Mouse (Mus musculus): ENCODE measurements around the gene Gli3. TPM values are rescaled to one million over a fixed set of nuclear protein-coding genes. Genes with fewer than 3 reads are reported as not detected.

The Gli3 gene
- polyA plus RNA-seq, 1 experiment from 2014 or later, result 0.29 TPM

DNA sequence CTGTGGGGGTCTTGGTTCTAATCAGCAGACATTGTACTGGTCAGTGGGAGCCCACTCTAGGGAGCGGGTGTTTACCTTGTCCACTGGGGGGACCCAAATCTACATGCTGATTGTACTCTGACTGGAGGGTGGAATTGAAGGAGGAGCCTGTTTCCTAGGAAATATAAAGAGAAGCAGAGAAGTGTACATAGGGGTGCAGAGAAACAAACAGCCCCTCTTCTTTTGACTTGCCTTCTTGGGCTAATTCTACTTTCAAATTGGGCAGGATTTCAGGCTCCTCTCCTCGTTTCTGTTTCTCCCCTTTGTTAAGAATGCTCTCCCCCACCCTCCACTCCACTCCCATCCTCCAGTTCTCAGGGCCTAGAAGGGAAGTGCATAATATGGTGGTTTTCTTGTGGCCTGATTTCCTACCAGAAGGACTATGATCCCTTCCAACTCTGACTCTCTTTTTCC is 93.6 kb downstream of the Gli3 start:
- H3K27me3 ChIP-seq, result no peaks in the 10 kb centered on the region
- 23% methylated on average over 2 of the region's 2 CpGs for WGBS (ENCODE audit: insufficient replicate concordance)
- ATAC-seq (ENCODE audit: insufficient read depth), result no peak
- no peak overlapping the region for H3K27ac ChIP-seq (replicated peaks)
- H3K9ac ChIP-seq, result no peak overlapping the region
- no peaks in the 10 kb centered on the region for H3K36me3 ChIP-seq (replicated peaks)
- no peaks in the 10 kb centered on the region for H3K9me3 ChIP-seq (replicated peaks)
- no peak overlapping the region for H3K4me2 ChIP-seq
- no peaks in the 10 kb centered on the region for H3K4me1 ChIP-seq (replicated peaks)
- H3K4me3 ChIP-seq (replicated peaks), result no peak overlapping the region

- Histone ChIP-seq H3K36me3 (replicated peaks) (no peaks in the 10 kb centered on the region), H3K4me2 (no peak overlapping the region), H3K4me1 (replicated peaks) (no peaks in the 10 kb centered on the region), H3K27ac (replicated peaks) (no peak overlapping the region), H3K9me3 (replicated peaks) (no peaks in the 10 kb centered on the region), H3K4me3 (replicated peaks) (no peak overlapping the region), H3K9ac (no peak overlapping the region), H3K27me3 (no peaks in the 10 kb centered on the region)
- 49% methylated on average over 3 of the region's 3 CpGs for WGBS (ENCODE audit: insufficient replicate concordance)
- no peak for ATAC-seq (ENCODE audit: insufficient read depth)
Measured at GRCm38 (mm10) chr13:15561441-15561840, 98.4 kb downstream of the Gli3 start.

DNA sequence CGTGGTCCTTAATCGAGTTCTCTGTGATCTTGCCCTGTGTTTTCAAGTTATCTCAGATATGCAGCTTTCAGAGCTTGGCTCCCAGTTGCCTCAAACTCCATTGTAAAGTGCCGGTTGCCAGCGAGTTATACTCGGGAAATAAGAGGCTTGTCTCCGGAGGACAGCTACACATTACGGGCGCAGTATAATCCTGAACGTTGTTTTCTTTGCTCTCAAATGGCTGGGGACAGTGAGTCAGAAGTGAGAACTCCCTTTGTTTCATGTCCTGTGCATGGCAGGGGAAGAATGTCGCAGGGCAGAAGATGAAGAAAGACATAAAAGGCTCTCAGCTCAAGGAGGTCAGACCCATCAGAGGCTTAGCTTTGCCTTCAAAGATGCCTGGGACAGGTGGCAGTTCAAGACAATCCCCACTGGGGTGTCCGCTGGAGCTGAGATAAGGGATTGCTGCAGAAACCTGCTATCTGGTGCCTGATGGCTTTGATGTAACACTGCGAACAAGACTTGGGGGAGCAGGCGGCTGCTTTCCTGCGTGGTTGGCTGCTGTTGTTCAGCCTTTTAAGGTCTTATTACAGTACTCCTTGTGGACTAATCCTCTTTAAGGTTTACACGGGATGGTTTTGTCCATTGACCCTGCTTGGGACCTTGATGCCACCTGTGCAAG is 108.0 kb downstream of the Gli3 start:
- Histone ChIP-seq H3K36me3 (replicated peaks) (no peaks in the 10 kb centered on the region), H3K4me1 (replicated peaks) (no peaks in the 10 kb centered on the region), H3K9me3 (replicated peaks) (no peaks in the 10 kb centered on the region), H3K27me3 (no peaks in the 10 kb centered on the region), H3K27ac (replicated peaks) (no peak overlapping the region), H3K4me2 (no peak overlapping the region), H3K9ac (no peak overlapping the region), H3K4me3 (replicated peaks) (no peak overlapping the region)
- ATAC-seq (ENCODE audit: insufficient read depth), result 0 out of 2 replicates have a peak, but pooled peaks have one; percentile 40
- 16% methylated on average over 15 of the region's 15 CpGs for WGBS (ENCODE audit: insufficient replicate concordance)

DNA sequence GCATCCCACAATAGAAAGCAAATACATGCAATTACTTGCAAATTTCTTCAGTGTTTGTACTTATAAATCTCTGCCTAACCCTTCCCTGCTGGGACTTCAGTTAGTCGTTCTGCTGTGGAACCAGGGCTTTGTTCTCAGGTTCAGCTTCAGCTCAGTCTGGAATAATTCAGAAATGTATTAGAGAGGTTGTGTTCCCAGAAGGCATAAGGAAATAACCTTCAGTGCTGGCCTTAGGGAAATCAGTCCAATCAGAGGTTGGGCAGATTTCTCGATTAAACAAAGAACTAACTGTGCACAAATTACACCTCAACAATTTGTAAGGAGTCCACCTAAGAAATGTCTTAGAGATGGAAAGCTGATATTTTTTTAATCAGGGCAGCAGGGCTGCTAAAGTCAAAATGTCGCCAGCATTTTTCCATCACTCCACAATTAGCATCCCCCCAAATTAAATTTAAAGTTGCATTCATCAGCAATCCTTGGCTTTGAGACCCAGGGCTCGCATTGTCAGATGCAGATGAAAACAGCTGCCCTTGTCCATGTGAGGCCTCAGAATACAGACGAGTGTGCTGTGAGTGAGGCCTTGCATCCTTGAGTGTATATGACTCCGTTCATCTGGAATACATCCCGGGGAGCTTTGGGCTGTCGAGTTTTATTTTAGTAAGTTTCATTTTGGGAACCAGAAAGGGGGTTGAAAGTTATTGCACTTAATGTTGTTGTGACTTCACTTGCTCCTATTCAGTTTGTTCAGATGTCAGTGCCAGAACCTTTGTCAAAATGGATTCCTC is 114.3 kb downstream of the Gli3 start:
- Histone ChIP-seq H3K9me3 (replicated peaks) (no peaks in the 10 kb centered on the region), H3K27me3 (no peaks in the 10 kb centered on the region), H3K36me3 (replicated peaks) (no peaks in the 10 kb centered on the region), H3K27ac (replicated peaks) (no peak overlapping the region), H3K4me2 (no peak overlapping the region), H3K4me1 (replicated peaks) (no peaks in the 10 kb centered on the region), H3K9ac (no peak overlapping the region), H3K4me3 (replicated peaks) (no peak overlapping the region)
- WGBS (ENCODE audit: insufficient replicate concordance), result 61% methylated on average over 8 of the region's 8 CpGs
- no peak for ATAC-seq (ENCODE audit: insufficient read depth)

DNA sequence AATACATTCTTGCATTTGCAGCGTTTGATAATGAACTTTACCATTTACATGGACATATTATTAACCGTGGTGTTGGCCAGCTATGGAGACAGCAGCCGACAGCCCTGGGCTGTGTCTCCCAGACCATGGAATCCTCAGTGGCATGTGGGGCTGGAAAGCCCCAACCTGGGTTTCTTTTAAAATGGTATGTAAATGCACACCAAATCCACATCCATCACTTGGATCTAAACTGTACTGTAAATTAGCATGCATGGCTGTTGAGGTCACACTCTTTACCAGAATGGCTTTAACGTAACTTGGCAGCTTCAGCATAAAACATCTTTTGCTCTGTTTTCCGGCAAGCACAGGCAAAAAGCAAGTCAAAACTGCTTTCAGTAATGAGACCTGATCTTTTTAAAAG is 117.4 kb downstream of the Gli3 start:
- no peak for ATAC-seq (ENCODE audit: insufficient read depth)
- no peak overlapping the region for H3K9ac ChIP-seq
- WGBS (ENCODE audit: insufficient replicate concordance), result 74% methylated on average over 5 of the region's 5 CpGs

GRCm38 (mm10) chr13:15585941-15586340 is 122.9 kb downstream of the Gli3 start:
- Histone ChIP-seq H3K27ac (replicated peaks) (no peak overlapping the region), H3K9me3 (replicated peaks) (no peaks in the 10 kb centered on the region), H3K4me1 (replicated peaks) (no peaks in the 10 kb centered on the region), H3K4me2 (no peak overlapping the region), H3K27me3 (no peaks in the 10 kb centered on the region), H3K36me3 (replicated peaks) (no peaks in the 10 kb centered on the region), H3K9ac (no peak overlapping the region), H3K4me3 (replicated peaks) (no peak overlapping the region)
- no peak for ATAC-seq (ENCODE audit: insufficient read depth)
- 61% methylated on average over 2 of the region's 2 CpGs for WGBS (ENCODE audit: insufficient replicate concordance)

More for the DNA sequence above, 117.4 kb downstream of the Gli3 start:
- Histone ChIP-seq H3K4me3 (replicated peaks) (no peak overlapping the region), H3K27ac (replicated peaks) (no peak overlapping the region), H3K36me3 (replicated peaks) (no peaks in the 10 kb centered on the region), H3K4me1 (replicated peaks) (no peaks in the 10 kb centered on the region), H3K9me3 (replicated peaks) (no peaks in the 10 kb centered on the region), H3K4me2 (no peak overlapping the region), H3K27me3 (no peaks in the 10 kb centered on the region)

- H3K27me3 ChIP-seq, result no peaks in the 10 kb centered on the region
- 65% methylated on average over 16 of the region's 16 CpGs for WGBS (ENCODE audit: insufficient replicate concordance)
- no peaks in the 10 kb centered on the region for H3K4me1 ChIP-seq (replicated peaks)
- no peak overlapping the region for H3K4me2 ChIP-seq
- no peak overlapping the region for H3K9ac ChIP-seq
- H3K9me3 ChIP-seq (replicated peaks), result no peaks in the 10 kb centered on the region
- no peak for ATAC-seq (ENCODE audit: insufficient read depth)
- no peak overlapping the region for H3K4me3 ChIP-seq (replicated peaks)
- no peaks in the 10 kb centered on the region for H3K36me3 ChIP-seq (replicated peaks)
- no peak overlapping the region for H3K27ac ChIP-seq (replicated peaks)
Measured at GRCm38 (mm10) chr13:15588278-15589272, 125.5 kb downstream of the Gli3 start.

DNA sequence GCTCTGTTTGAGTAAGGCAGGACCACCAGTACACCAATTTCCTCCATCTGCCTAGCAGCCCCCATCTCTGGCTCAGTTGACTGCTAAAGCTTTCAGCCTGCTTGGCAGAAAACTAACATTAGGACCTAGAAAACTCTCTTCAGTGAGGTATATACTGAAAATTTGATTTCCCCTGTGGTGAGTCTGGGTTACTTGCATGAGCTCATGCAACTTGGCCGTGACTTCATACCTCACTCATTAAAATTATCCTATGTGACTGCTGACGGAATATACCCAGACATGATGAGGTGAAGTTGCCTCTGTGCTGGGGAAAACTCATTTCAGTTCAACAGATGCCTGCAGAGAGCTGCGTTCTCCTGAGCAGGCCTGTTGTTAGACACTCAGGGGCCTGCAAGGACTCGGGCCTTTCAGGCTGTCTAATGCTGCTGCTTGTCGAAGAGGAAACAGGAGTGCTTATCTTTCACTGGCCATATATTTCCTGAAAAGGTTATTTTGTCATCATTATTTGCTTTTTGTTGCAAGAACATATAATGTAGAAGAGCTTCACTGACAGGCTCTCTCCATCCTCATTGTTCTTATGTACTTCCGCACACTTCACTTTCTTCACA is 127.4 kb downstream of the Gli3 start:
- no peak for ATAC-seq (ENCODE audit: insufficient read depth)
- H3K4me3 ChIP-seq (replicated peaks), result no peak overlapping the region
- H3K9ac ChIP-seq, result no peak overlapping the region
- no peak overlapping the region for H3K27ac ChIP-seq (replicated peaks)
- no peaks in the 10 kb centered on the region for H3K4me1 ChIP-seq (replicated peaks)
- WGBS (ENCODE audit: insufficient replicate concordance), result 31% methylated on average over 6 of the region's 6 CpGs
- H3K4me2 ChIP-seq, result no peak overlapping the region
- H3K27me3 ChIP-seq, result no peaks in the 10 kb centered on the region
- H3K9me3 ChIP-seq (replicated peaks), result no peaks in the 10 kb centered on the region
- H3K36me3 ChIP-seq (replicated peaks), result no peaks in the 10 kb centered on the region

- Histone ChIP-seq H3K9me3 (replicated peaks) (no peaks in the 10 kb centered on the region), H3K4me1 (replicated peaks) (no peaks in the 10 kb centered on the region), H3K27me3 (no peaks in the 10 kb centered on the region), H3K36me3 (replicated peaks) (no peaks in the 10 kb centered on the region), H3K4me2 (no peak overlapping the region), H3K27ac (replicated peaks) (no peak overlapping the region), H3K4me3 (replicated peaks) (no peak overlapping the region), H3K9ac (no peak overlapping the region)
- 55% methylated on average over 5 of the region's 5 CpGs for WGBS (ENCODE audit: insufficient replicate concordance)
- no peak for ATAC-seq (ENCODE audit: insufficient read depth)
Measured at GRCm38 (mm10) chr13:15596667-15597066, 133.6 kb downstream of the Gli3 start.

- H3K4me2 ChIP-seq, result no peak overlapping the region
- WGBS (ENCODE audit: insufficient replicate concordance), result 61% methylated on average over 2 of the region's 2 CpGs
- no peak for ATAC-seq (ENCODE audit: insufficient read depth)
- no peak overlapping the region for H3K27ac ChIP-seq (replicated peaks)
- no peak overlapping the region for H3K4me3 ChIP-seq (replicated peaks)
- H3K36me3 ChIP-seq (replicated peaks), result no peaks in the 10 kb centered on the region
- no peaks in the 10 kb centered on the region for H3K9me3 ChIP-seq (replicated peaks)
- no peak overlapping the region for H3K9ac ChIP-seq
- H3K27me3 ChIP-seq, result no peaks in the 10 kb centered on the region
- no peaks in the 10 kb centered on the region for H3K4me1 ChIP-seq (replicated peaks)
Measured at GRCm38 (mm10) chr13:15599741-15600140, 136.7 kb downstream of the Gli3 start.

All from liver, embryonic 15.5 days (tissue).